Mouse (Mus musculus): Measurements from ENCODE around the gene Aes. TPM values are rescaled to one million over a fixed set of nuclear protein-coding genes. Genes with fewer than 3 reads are reported as not detected.

Aes gene
- polyA plus RNA-seq, 1 experiment from 2014 or later: 536 TPM

DNA sequence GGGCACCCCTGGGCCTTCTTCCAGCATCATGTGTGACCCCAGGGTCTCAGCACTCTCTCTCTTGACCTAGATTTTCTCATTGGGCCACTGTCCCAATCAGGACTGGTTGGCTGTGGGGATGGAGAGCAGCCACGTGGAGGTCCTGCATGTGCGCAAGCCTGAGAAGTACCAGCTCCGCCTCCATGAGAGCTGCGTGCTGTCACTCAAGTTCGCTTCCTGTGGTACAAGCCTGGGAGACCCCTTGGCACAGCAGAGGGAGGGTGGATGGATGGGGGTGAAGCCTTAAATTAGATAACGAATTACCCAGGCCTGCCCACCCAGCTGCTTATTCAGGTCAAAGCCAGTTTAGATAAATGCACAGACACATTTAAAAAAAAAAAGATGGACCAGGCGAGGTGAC is 29.5 kb downstream of the Aes start:
- 0 out of 2 replicates have a peak, but pooled peaks cover 4% of the 10 kb centered on the region for H3K36me3 ChIP-seq (ENCODE audit: control insufficient read depth, insufficient read depth)
- no peak overlapping the region for H3K9ac ChIP-seq (ENCODE audit: low read depth, low read length)
- no peak for ATAC-seq
- no peaks in the 10 kb centered on the region for H3K4me1 ChIP-seq (replicated peaks; ENCODE audit: control insufficient read depth, insufficient read depth, low read length)
- H3K27me3 ChIP-seq (replicated peaks; ENCODE audit: control insufficient read depth, insufficient read depth, low read length): no peaks in the 10 kb centered on the region
- no peak for TF ChIP-seq CTCF (IDR thresholded peaks at IDR 0.05; ENCODE audit: low read depth)
- WGBS: 76% methylated on average over 7 of the region's 7 CpGs
- H3K4me3 ChIP-seq (ENCODE audit: low read depth, low read length): no peak overlapping the region
- no peak overlapping the region for H3K4me2 ChIP-seq (replicated peaks; ENCODE audit: low read depth)
- no peak overlapping the region for H3K27ac ChIP-seq (ENCODE audit: low read depth, low read length)
- H3K9me3 ChIP-seq (ENCODE audit: control insufficient read depth): no peaks in the 10 kb centered on the region

DNA sequence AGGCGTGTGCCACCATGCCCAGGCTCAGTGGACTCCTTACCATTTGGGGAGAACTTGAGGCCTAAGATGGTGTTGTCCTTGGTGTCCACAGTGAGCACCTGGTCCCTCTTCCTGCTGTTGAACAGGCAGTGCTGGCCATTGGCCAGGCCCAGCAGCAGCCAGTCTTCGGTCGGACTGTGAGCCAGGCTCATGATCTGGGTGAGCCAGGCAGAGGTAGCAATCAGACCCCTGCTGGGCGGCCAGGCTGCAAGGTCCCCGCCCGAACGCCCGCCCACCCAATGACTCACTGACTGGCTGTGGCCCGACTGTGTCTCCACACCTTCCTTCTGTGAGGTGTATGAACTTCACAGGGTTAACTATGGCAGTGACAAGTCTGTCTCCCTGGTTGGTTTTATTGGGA is 32.6 kb downstream of the Aes start:
- H3K27ac ChIP-seq (ENCODE audit: low read depth, low read length): no peak overlapping the region
- H3K27me3 ChIP-seq (replicated peaks; ENCODE audit: control insufficient read depth, insufficient read depth, low read length): no peaks in the 10 kb centered on the region
- H3K9me3 ChIP-seq (ENCODE audit: control insufficient read depth): no peaks in the 10 kb centered on the region
- H3K4me1 ChIP-seq (replicated peaks; ENCODE audit: control insufficient read depth, insufficient read depth, low read length): peaks cover 2% of the 10 kb centered on the region; the same call in 1 of the 2 replicates
- H3K4me2 ChIP-seq (replicated peaks; ENCODE audit: low read depth): no peak overlapping the region
- H3K36me3 ChIP-seq (ENCODE audit: control insufficient read depth, insufficient read depth): 0 out of 2 replicates have a peak, but pooled peaks cover 4% of the 10 kb centered on the region
- ATAC-seq: no peak
- no peak overlapping the region for H3K4me3 ChIP-seq (ENCODE audit: low read depth, low read length)
- WGBS: 58% methylated on average over 9 of the region's 9 CpGs
- H3K9ac ChIP-seq (ENCODE audit: low read depth, low read length): no peak overlapping the region
- TF ChIP-seq CTCF (IDR thresholded peaks at IDR 0.05; ENCODE audit: low read depth): no peak

DNA sequence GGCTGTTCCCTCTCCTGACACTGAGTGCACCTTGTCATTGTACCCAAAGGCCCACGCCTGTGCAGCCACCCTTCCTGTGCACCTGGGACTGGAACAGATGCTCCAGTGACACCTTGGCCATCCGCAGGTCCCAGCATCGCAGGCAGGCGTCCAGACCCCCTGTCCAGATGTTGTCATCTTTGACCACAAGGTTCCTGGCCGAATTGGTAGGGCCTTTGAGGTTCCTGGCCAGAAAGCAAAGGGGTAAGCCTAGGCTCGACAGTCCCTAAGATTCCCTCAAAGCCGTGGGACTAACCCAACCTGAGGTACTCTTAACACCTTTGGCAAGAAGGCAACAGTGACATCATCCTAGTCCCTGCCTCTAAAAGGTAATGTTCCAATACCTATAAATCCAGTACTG is 33.3 kb downstream of the Aes start:
- Histone ChIP-seq H3K27ac (ENCODE audit: low read depth, low read length) (no peak overlapping the region), H3K27me3 (replicated peaks; ENCODE audit: control insufficient read depth, insufficient read depth, low read length) (no peaks in the 10 kb centered on the region), H3K9me3 (ENCODE audit: control insufficient read depth) (no peaks in the 10 kb centered on the region), H3K4me3 (ENCODE audit: low read depth, low read length) (no peak overlapping the region), H3K4me1 (replicated peaks; ENCODE audit: control insufficient read depth, insufficient read depth, low read length) (peaks cover 2% of the 10 kb centered on the region; the same call in 1 of the 2 replicates), H3K4me2 (replicated peaks; ENCODE audit: low read depth) (no peak overlapping the region), H3K36me3 (ENCODE audit: control insufficient read depth, insufficient read depth) (0 out of 2 replicates have a peak, but pooled peaks cover 4% of the 10 kb centered on the region), H3K9ac (ENCODE audit: low read depth, low read length) (no peak overlapping the region)
- ATAC-seq: no peak
- 85% methylated on average over 7 of the region's 7 CpGs for WGBS
- TF ChIP-seq CTCF (IDR thresholded peaks at IDR 0.05; ENCODE audit: low read depth): no peak

DNA sequence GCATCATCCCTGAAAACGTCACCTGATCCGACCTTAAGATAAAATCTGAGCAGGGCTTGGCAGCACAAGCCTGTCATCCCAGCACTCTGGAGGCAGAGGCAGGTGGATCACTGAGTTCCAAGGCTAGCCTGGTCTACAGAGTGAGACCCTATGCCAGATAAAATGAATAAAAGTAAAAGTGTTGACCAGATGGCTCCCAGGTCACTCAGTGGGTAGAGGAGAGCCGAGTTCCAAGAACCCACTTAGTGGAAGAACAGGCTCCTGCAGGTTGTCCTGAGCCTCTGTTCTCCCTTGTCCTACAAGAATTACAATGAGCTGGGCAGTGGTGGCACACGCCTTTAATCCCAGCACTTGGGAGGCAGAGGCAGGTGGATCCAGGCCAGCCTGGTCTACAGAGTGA is 33.9 kb downstream of the Aes start:
- WGBS: 67% methylated on average over 4 of the region's 4 CpGs
- no peaks in the 10 kb centered on the region for H3K36me3 ChIP-seq (ENCODE audit: control insufficient read depth, insufficient read depth)
- H3K4me3 ChIP-seq (ENCODE audit: low read depth, low read length): no peak overlapping the region
- no peak for ATAC-seq
- peaks cover 2% of the 10 kb centered on the region; the same call in 1 of the 2 replicates for H3K4me1 ChIP-seq (replicated peaks; ENCODE audit: control insufficient read depth, insufficient read depth, low read length)
- no peak overlapping the region for H3K9ac ChIP-seq (ENCODE audit: low read depth, low read length)
- TF ChIP-seq CTCF (IDR thresholded peaks at IDR 0.05; ENCODE audit: low read depth): no peak
- H3K4me2 ChIP-seq (replicated peaks; ENCODE audit: low read depth): no peak overlapping the region
- no peaks in the 10 kb centered on the region for H3K9me3 ChIP-seq (ENCODE audit: control insufficient read depth)
- no peak overlapping the region for H3K27ac ChIP-seq (ENCODE audit: low read depth, low read length)
- no peaks in the 10 kb centered on the region for H3K27me3 ChIP-seq (replicated peaks; ENCODE audit: control insufficient read depth, insufficient read depth, low read length)

DNA sequence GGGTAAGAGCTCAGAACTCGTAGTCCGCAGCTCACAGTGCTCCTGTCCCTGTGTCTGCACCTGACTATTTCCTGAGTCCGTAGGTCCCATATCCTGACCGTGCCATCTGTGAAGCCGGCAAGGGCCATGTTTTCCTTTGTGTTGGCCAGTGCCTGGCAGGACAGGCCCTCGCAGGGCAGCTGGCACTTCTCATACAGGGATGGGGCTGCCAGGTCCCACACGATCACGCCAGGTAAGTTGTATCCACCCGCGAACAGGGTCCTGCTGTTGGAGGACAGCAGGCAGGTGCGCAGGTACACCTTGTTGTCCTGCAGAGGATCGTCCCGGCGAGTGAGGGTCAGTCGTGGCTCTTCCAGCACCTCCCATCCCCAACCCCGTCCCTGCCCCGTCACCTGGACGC is 34.6 kb downstream of the Aes start:
- H3K4me2 ChIP-seq (replicated peaks; ENCODE audit: low read depth): no peak overlapping the region
- WGBS: 69% methylated on average over 18 of the region's 18 CpGs
- H3K4me1 ChIP-seq (replicated peaks; ENCODE audit: control insufficient read depth, insufficient read depth, low read length): peaks cover 2% of the 10 kb centered on the region; the same call in 1 of the 2 replicates
- no peak for ATAC-seq
- H3K36me3 ChIP-seq (ENCODE audit: control insufficient read depth, insufficient read depth): no peaks in the 10 kb centered on the region
- H3K9me3 ChIP-seq (ENCODE audit: control insufficient read depth): no peaks in the 10 kb centered on the region
- no peak for TF ChIP-seq CTCF (IDR thresholded peaks at IDR 0.05; ENCODE audit: low read depth)
- no peak overlapping the region for H3K4me3 ChIP-seq (ENCODE audit: low read depth, low read length)
- H3K27ac ChIP-seq (ENCODE audit: low read depth, low read length): no peak overlapping the region
- H3K9ac ChIP-seq (ENCODE audit: low read depth, low read length): no peak overlapping the region
- H3K27me3 ChIP-seq (replicated peaks; ENCODE audit: control insufficient read depth, insufficient read depth, low read length): no peaks in the 10 kb centered on the region

DNA sequence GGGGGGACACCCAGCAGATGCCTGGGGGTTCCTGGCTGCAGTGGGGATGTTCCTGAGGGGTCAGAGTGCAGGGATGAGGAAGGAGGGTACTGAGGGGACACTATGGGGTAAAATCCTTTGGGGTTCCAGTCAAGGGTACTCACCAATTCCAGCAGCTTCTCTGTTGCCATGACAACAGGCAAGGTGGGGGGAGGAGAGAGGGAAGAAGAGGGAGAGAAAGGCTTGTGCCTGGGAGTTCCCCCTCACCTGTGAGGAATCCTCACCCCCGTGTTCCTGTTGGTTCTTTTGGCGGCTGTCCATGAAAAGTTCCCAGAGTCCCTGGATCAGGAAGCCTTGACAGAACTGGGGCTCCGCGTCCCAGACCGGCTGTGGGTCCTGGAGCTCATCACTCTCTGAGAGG is 36.3 kb downstream of the Aes start:
- Histone ChIP-seq H3K4me1 (replicated peaks; ENCODE audit: control insufficient read depth, insufficient read depth, low read length) (peaks cover 2% of the 10 kb centered on the region; the same call in 1 of the 2 replicates), H3K9ac (ENCODE audit: low read depth, low read length) (no peak overlapping the region), H3K4me2 (replicated peaks; ENCODE audit: low read depth) (no peak overlapping the region), H3K27me3 (replicated peaks; ENCODE audit: control insufficient read depth, insufficient read depth, low read length) (no peaks in the 10 kb centered on the region), H3K36me3 (ENCODE audit: control insufficient read depth, insufficient read depth) (no peaks in the 10 kb centered on the region), H3K4me3 (ENCODE audit: low read depth, low read length) (no peak overlapping the region), H3K9me3 (ENCODE audit: control insufficient read depth) (no peaks in the 10 kb centered on the region), H3K27ac (ENCODE audit: low read depth, low read length) (no peak overlapping the region)
- WGBS: 66% methylated on average over 5 of the region's 5 CpGs
- no peak for TF ChIP-seq CTCF (IDR thresholded peaks at IDR 0.05; ENCODE audit: low read depth)
- no peak for ATAC-seq

DNA sequence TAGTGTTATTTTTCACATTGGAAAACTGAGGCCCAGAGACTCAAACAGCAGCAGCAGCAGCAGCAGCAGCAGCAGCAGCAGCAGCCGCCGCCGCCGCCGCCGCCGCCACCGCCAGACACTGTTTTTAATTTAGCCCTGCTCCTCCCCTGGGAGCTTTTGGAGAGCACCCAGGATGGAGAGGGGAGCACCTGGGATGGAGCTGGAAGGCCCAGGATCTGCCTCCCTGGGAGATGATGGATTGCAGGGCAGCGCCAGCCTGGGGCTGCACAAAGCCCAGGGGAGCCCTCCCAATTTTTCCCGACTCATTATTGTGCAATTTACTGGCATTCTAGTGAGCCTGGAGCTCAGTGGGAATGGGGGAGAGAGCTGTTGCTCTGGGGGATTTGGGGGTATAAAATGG is 37.3 kb downstream of the Aes start:
- H3K27ac ChIP-seq (ENCODE audit: low read depth, low read length): no peak overlapping the region
- TF ChIP-seq CTCF (IDR thresholded peaks at IDR 0.05; ENCODE audit: low read depth): no peak
- H3K4me2 ChIP-seq (replicated peaks; ENCODE audit: low read depth): peak overlapping the region; percentile 53
- whole genome bisulfite sequencing: 62% methylated on average over 10 of the region's 10 CpGs
- H3K36me3 ChIP-seq (ENCODE audit: control insufficient read depth, insufficient read depth): no peaks in the 10 kb centered on the region
- 0 out of 2 replicates have a peak overlapping the region, but pooled peaks have one; percentile 26 for H3K9ac ChIP-seq (ENCODE audit: low read depth, low read length)
- H3K27me3 ChIP-seq (replicated peaks; ENCODE audit: control insufficient read depth, insufficient read depth, low read length): no peaks in the 10 kb centered on the region
- no peak for ATAC-seq
- no peaks in the 10 kb centered on the region for H3K9me3 ChIP-seq (ENCODE audit: control insufficient read depth)
- H3K4me3 ChIP-seq (ENCODE audit: low read depth, low read length): peak overlapping the region; percentile 11; the same call in 1 of the 2 replicates
- peaks cover 7% of the 10 kb centered on the region; the same call in 1 of the 2 replicates for H3K4me1 ChIP-seq (replicated peaks; ENCODE audit: control insufficient read depth, insufficient read depth, low read length)
